Mouse (Mus musculus) forebrain, embryonic 13.5 days (tissue): ENCODE results near the gene Nom1. TPM values are rescaled to one million over a fixed set of nuclear protein-coding genes. Genes with fewer than 3 reads are reported as not detected.

Experiments used
- ATAC-seq: fragments of 200-750 bp; cut with Nextera tagmentation; 2 replicates; pipeline ENCODE4 v1.8.0; 2017
- H3K27ac ChIP-seq: fragments of 300-500 bp; sonication (generic); 2 replicates; pipeline ENCODE4 v1.5.1; 2015; ENCODE audit warnings: inconsistent platforms, mild to moderate bottlenecking, moderate library complexity
- H3K27me3 ChIP-seq: fragments of 300-500 bp; sonication (generic); 2 replicates; pipeline ENCODE4 v1.6.1; 2015; ENCODE audit warnings: mild to moderate bottlenecking, inconsistent platforms
- H3K36me3 ChIP-seq: fragments of 300-500 bp; sonication (generic); 2 replicates; pipeline ENCODE4 v1.6.1; 2015; ENCODE audit warnings: mild to moderate bottlenecking, inconsistent platforms; ENCODE audit not compliant: poor library complexity, severe bottlenecking
- H3K4me1 ChIP-seq: fragments of 300-500 bp; sonication (generic); 2 replicates; pipeline ENCODE4 v1.6.1; 2015; ENCODE audit warnings: inconsistent platforms
- H3K4me2 ChIP-seq: fragments of 300-500 bp; sonication (generic); 2 replicates; pipeline ENCODE4 v1.6.1; 2015; ENCODE audit warnings: inconsistent platforms, mild to moderate bottlenecking, moderate library complexity
- H3K4me3 ChIP-seq: fragments of 300-500 bp; sonication (generic); 2 replicates; pipeline ENCODE4 v1.5.1; 2015; ENCODE audit warnings: mild to moderate bottlenecking, inconsistent platforms
- H3K9ac ChIP-seq: fragments of 300-500 bp; sonication (generic); 2 replicates; pipeline ENCODE4 v1.6.1; 2015; ENCODE audit warnings: mild to moderate bottlenecking, inconsistent platforms
- H3K9me3 ChIP-seq: fragments of 300-500 bp; sonication (generic); replicated peaks from 2 replicates; pipeline ENCODE4 v1.6.1; 2016; ENCODE audit warnings: inconsistent platforms
- WGBS: fragments of 180-500 bp; shearing (Covaris S2); methylation state at CpG from one replicate; pipeline ENCODE4 v1.1.7; 2015; 5-methylcytosine and 5-hydroxymethylcytosine counted together
- polyA plus RNA-seq: library from polyadenylated mRNA; unstranded; fragments of >200 nt; fragmentation: Nextera tagmentation; extraction: Ambion mirVana; gene quantifications from 2 replicates; pipeline ENCODE4 v1.2.1, GENCODE M21; 2015

The Nom1 gene
- polyA plus RNA-seq, 1 experiment from 2014 or later, result 26.6 TPM

DNA sequence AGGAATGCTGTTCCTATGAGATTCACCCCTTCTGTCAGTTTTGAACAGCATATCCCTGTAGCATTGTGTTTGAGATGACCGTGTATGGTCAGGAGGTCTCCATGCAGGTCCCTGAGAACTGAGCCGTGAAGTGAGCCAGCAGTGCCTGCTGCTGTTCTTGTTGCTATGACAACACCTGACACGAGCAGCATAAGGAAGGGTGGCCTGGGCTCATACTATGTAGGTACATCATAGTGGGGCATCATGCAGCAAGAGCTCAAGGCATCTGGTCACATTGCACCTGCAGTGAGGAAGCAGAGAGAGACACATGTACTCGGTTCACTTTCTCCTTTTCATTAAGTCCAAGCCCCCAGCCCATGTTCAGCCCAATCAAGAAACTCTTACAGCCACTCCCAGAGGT lies 17.9 kb downstream of the Nom1 start:
- H3K36me3 ChIP-seq, result peaks cover 76% of the 10 kb centered on the region
- no peak for ATAC-seq
- WGBS, result 70% methylated on average over 4 of the region's 4 CpGs

DNA sequence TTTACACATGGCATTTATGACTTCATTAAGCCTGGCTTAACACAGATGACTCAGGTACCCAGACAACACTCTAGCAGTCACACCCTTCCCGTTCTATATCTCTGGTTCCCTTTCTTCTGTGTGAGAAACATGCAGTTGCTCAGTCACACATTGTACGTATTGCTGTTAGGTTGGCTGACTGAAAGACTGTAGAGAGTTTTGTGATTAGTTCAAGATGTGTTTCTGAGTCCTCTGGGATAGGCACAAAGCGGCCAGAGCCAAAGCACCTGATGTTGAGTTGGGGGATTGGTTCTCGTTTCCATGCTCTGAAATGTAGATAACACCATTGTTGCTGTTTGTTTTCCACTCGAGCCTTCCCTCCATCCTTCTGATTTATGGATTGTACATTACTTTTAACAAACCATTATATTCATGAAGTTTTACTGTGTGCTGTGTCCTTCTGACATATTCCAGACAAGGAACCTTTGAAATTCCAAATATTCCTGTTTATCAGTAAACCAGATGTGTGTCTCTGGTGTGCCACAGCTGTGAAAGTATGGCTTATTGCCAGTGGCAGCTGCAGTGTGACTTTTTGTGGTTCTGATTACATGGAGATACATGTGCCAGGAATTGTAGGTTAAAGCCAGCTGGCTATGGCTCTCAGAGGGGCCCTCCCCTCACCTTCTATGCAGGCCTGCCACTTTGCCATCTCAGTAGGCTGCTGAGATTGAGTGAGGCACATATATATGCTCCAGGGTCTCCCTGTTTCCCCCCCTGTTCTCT lies 22.6 kb downstream of the Nom1 start:
- H3K9ac ChIP-seq, result no peak overlapping the region
- H3K36me3 ChIP-seq, result peaks cover 45% of the 10 kb centered on the region
- H3K9me3 ChIP-seq, result no peaks in the 10 kb centered on the region
- no peak overlapping the region for H3K27ac ChIP-seq
- ATAC-seq, result no peak
- no peak overlapping the region for H3K4me3 ChIP-seq
- 84% methylated on average over 5 of the region's 5 CpGs for WGBS
- no peaks in the 10 kb centered on the region for H3K4me1 ChIP-seq
- H3K4me2 ChIP-seq, result no peak overlapping the region
- no peaks in the 10 kb centered on the region for H3K27me3 ChIP-seq

More for the DNA sequence above, 17.9 kb downstream of the Nom1 start:
- no peaks in the 10 kb centered on the region for H3K4me1 ChIP-seq
- H3K4me2 ChIP-seq, result no peak overlapping the region
- H3K9me3 ChIP-seq, result no peaks in the 10 kb centered on the region
- H3K27ac ChIP-seq, result no peak overlapping the region
- H3K27me3 ChIP-seq, result no peaks in the 10 kb centered on the region
- no peak overlapping the region for H3K4me3 ChIP-seq
- H3K9ac ChIP-seq, result no peak overlapping the region

DNA sequence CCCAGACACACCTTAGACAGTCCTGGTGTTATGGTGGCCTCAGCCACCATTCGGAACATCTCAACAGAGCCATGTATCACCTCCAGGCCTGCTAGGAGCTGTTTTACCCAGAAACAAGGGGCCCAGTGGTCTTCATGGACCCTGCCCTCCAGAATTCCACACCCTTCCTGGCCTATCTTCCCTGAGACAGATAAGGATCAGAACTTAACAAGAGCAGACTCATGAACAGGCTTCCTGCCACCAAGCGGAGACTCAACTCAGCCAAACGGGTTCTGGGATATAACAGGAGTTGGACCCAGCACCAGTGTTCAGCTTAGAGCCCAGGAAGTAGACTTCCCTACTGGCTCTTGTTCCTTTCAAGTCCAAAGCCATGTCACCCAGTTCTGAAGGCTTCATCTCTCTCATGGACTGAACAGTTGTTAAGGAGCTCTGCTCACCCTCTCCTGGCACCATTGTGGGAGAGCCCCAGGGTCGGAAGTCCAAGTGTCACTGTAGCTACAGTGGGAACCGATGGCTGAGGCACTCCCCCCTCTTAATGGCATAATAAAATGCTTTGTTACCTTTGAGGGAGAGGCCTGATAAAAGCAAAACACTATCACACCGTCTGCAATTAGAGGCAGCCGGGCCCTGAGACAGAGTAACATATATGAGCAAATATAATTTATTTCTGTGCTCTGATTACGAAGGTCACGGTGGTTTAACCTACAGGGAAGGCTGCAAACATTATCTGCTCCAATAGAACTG lies 28.7 kb downstream of the Nom1 start:
- H3K4me3 ChIP-seq, result no peak overlapping the region
- H3K4me2 ChIP-seq, result no peak overlapping the region
- ATAC-seq, result no peak
- WGBS, result 81% methylated on average over 9 of the region's 9 CpGs
- H3K27ac ChIP-seq, result no peak overlapping the region
- H3K36me3 ChIP-seq, result peaks cover 10% of the 10 kb centered on the region; the same call in 1 of the 2 replicates
- peaks cover 6% of the 10 kb centered on the region for H3K4me1 ChIP-seq
- no peak overlapping the region for H3K9ac ChIP-seq
- H3K27me3 ChIP-seq, result peaks cover 32% of the 10 kb centered on the region
- no peaks in the 10 kb centered on the region for H3K9me3 ChIP-seq

DNA sequence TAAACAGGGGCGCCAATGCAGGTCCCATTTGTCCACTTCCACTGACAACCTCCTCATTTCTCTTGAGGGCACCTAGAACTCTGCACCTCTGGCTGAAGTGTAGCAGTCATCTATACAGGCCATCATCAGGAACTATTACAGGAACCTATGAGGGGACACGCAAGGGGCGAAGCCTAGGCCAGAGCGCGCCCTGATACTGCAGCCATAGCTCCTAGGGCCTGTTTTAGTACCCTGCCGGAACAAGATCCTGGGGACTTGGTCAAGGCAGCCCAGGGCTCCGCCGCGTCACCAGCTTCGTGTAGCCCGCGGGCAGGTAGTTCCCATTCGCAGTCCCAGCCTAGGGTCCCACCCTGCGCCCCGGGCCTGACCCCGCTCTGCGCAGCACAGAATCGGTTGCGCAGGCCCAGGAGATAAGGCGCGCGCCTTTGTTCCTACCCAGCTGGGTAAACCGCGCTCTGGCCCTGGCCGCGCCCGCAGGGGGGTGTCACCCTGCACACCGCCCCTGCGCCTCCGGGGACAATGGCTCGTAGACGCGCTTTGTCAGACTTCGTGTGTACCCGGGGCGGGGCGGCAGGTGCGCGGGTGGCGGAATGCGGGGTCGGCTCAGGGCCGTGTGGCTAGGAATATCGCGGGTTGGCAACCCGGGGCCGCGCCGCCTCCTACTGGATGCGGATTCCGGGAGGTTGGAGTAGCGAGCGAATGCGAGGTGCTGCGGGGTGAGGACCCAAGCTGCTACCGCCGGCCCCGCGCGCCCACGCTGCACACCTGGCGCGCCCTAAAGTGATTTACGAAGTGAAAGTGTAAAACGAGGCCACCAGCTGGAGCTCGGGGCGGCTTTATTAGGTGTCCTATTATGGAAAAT lies 33.3 kb downstream of the Nom1 start:
- Histone ChIP-seq H3K9ac (no peak overlapping the region), H3K27ac (no peak overlapping the region), H3K9me3 (no peaks in the 10 kb centered on the region), H3K36me3 (no peaks in the 10 kb centered on the region), H3K27me3 (peaks cover 78% of the 10 kb centered on the region), H3K4me1 (peaks cover 11% of the 10 kb centered on the region), H3K4me2 (peak overlapping the region; percentile 60), H3K4me3 (peak overlapping the region; percentile 36)
- WGBS, result 2% methylated on average over 67 of the region's 67 CpGs
- ATAC-seq, result peak; percentile 51

DNA sequence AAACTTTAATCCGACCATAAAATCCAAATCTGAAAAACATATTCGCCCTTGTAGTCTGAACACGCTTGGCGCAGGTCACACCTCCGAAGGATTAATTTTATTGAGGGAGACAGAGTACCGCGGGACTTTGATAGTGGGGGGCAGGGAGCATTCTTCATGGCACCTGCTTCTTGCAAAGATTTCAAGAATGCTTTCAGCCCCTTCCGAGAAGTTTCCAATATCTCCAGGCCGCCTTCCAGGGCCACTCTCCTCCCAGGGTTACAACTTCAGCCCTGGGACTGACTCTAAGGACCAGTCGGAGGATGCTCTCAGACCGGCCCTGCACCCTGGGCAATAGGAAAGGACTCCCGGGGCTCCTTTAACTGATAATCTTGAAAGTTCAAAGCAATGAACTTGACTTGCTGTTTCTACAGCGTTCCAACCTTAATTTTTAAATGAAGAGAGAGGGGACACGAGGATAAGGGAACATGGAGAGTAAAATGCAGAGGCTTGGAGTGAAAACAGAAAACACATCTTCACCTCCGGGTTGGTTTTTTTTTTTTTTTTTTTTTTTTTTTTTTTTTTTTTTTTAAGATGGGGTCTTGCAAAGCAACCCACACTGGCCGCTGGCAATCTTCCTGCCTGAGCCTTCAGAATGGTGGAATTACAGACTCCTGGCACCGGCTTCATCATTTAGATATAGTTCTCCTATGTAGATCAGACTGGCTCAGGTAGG lies 34.0 kb downstream of the Nom1 start:
- Histone ChIP-seq H3K4me2 (peak overlapping the region; percentile 60), H3K36me3 (no peaks in the 10 kb centered on the region), H3K4me3 (peak overlapping the region; percentile 36), H3K27ac (no peak overlapping the region), H3K27me3 (peaks cover 86% of the 10 kb centered on the region), H3K9me3 (no peaks in the 10 kb centered on the region), H3K4me1 (peaks cover 11% of the 10 kb centered on the region), H3K9ac (no peak overlapping the region)
- no peak for ATAC-seq
- WGBS, result 3% methylated on average over 17 of the region's 17 CpGs

DNA sequence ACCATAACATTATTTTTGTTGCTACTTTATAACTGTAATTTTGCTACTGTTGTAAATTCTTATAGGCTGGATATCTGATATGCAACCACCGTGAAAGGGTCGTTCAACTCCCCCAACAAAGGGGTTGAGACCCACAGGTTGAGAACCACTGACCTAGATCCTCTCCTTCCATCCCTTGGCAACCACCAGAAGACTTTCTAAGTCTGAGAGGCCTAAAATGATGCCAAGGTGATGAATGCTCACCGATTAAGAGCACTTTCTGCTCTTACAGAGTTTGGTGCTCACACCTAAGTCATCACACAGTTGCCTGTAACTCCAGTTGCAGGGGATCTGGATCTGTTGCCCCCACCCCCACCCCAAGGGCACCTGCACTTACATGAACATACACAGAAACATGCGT lies 35.0 kb downstream of the Nom1 start:
- Histone ChIP-seq H3K36me3 (no peaks in the 10 kb centered on the region), H3K4me1 (peaks cover 11% of the 10 kb centered on the region), H3K9ac (no peak overlapping the region), H3K27ac (no peak overlapping the region), H3K9me3 (no peaks in the 10 kb centered on the region), H3K27me3 (peaks cover 92% of the 10 kb centered on the region), H3K4me3 (no peak overlapping the region), H3K4me2 (no peak overlapping the region)
- WGBS, result 6% methylated on average over 4 of the region's 4 CpGs
- ATAC-seq, result no peak

DNA sequence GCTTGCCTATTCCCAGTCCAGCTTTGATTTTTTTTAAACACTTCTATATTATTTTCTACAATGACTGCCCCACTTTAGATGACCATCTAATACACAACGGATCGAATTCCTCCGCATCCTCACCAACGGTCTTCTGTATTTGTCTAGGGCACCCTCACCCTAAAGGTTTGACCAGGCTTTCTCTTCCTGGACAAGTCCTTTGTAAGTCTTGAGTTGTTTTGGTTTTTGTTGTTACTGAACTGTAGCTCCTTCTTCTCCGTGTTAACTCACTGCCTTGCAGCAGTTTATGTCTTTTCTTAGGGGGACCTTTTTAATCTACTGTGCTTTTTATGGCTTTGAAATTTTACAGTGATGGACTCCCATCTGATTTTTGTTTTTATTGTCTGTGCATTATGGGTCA lies 35.8 kb downstream of the Nom1 start:
- no peaks in the 10 kb centered on the region for H3K9me3 ChIP-seq
- 9% methylated on average over 5 of the region's 5 CpGs for WGBS
- H3K4me1 ChIP-seq, result peaks cover 11% of the 10 kb centered on the region
- no peak for ATAC-seq
- H3K36me3 ChIP-seq, result no peaks in the 10 kb centered on the region
- no peak overlapping the region for H3K4me3 ChIP-seq
- H3K9ac ChIP-seq, result no peak overlapping the region
- H3K27ac ChIP-seq, result no peak overlapping the region
- peaks cover 99% of the 10 kb centered on the region for H3K27me3 ChIP-seq
- no peak overlapping the region for H3K4me2 ChIP-seq

DNA sequence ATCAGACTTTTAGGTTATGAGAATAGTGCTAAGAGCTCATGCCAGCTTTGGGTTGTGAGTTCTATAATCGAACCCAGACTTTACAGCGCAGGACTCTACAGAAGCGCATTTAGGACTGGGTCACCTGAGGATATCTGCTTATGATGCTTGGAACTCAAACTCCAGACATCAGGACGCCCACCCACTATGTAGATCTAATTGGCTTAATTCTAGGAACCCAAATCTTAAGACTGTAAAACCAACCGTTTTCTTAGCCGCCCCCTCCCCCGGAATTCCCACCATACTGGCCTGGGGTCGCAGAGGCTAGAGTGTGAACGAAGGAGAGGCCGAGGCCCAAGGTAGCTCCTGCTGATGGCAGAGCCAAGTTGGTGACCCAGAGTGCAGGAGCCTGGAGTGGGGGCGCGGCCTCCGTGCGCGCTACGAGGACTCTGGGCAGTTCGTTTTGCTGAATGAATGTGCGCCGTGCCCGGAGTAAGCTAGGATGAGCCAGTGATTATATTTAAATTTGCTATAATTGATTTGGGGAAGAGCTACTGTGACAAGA lies 36.5 kb downstream of the Nom1 start:
- Histone ChIP-seq H3K36me3 (no peaks in the 10 kb centered on the region), H3K4me1 (peaks cover 13% of the 10 kb centered on the region), H3K4me3 (no peak overlapping the region), H3K4me2 (no peak overlapping the region), H3K9ac (no peak overlapping the region), H3K27ac (no peak overlapping the region), H3K9me3 (no peaks in the 10 kb centered on the region), H3K27me3 (peaks cover 99% of the 10 kb centered on the region)
- ATAC-seq, result no peak
- WGBS, result 2% methylated on average over 20 of the region's 20 CpGs

DNA sequence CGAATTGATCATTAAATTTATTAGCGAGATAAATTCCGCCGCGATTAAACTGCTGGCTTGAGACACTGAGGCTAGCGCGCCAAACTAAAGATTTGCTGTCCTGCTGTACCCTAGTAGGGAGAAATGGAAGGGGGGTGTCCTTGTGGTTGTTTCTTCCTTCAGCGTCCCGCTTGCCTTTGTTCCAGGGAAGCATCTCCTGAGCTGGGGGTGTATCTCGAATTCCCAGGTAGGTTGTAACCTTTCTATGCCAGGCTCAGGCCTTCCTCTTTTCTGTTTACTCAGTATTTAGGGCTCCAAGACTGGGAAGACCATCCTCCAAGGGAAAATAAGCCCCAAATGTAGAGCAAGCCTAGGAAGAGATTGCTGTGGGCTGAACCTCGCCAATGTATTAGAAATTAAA lies 36.9 kb downstream of the Nom1 start:
- no peak for ATAC-seq
- Histone ChIP-seq H3K4me2 (no peak overlapping the region), H3K4me3 (no peak overlapping the region), H3K27me3 (peaks cover 99% of the 10 kb centered on the region), H3K4me1 (peaks cover 18% of the 10 kb centered on the region), H3K9me3 (no peaks in the 10 kb centered on the region), H3K36me3 (no peaks in the 10 kb centered on the region), H3K27ac (no peak overlapping the region), H3K9ac (no peak overlapping the region)
- 1% methylated on average over 11 of the region's 11 CpGs for WGBS

DNA sequence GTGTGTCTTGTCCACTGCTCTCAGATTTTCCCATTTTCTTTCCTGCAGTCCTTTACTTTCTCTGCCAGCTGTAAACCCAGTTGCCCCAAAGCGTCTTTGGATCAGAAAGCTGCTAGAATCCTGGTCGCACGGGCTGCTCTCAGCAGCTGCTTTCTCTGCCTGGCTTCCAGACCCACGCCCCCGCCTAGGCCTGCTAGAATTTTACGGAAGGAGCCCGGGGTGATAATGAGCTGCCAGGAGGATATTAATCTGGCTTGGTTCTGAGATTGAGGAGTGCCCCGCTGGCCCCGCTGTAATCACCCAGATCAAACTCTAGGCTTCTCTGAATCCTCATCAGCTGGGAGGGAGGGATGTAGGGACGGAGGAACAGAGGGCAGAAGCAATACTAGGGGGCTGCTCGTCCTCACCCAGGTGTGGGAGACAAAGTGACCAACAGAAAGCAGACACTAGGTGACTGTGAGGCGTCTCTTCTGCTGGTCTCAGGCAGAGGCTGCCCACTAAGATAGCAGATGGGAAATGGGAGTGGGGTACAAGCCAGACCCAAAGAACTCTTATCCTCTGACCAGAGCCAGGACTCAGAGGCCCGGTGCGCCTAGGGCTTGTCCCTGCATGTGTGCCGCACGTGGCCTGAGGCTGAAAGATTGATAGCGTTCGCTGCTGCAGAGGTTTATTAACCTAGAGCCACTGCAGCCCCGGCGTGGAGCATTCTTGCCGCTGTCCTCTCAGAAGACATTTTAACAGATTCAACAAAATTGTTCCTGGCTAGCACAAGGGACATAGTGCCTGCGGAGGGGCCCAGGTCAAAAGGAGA lies 37.6 kb downstream of the Nom1 start:
- Histone ChIP-seq H3K4me2 (no peak overlapping the region), H3K4me3 (no peak overlapping the region), H3K27me3 (peaks cover 99% of the 10 kb centered on the region), H3K9me3 (no peaks in the 10 kb centered on the region), H3K27ac (no peak overlapping the region), H3K9ac (no peak overlapping the region), H3K36me3 (no peaks in the 10 kb centered on the region), H3K4me1 (peaks cover 21% of the 10 kb centered on the region)
- WGBS, result 1% methylated on average over 22 of the region's 22 CpGs
- ATAC-seq, result no peak
